Mouse (Mus musculus) forebrain, embryonic 11.5 days (tissue): ENCODE measurements around the gene Mrtfa. TPM values are rescaled to one million over a fixed set of nuclear protein-coding genes. Genes with fewer than 3 reads are reported as not detected.

Source experiments
- ATAC-seq: fragments of 200-750 bp; cut with Nextera tagmentation; replicated peaks from 2 replicates; pipeline ENCODE4 v1.8.0; 2017; ENCODE audit warnings: moderate TSS enrichment; ENCODE audit not compliant: low FRiP score
- DNase-seq: peaks from one replicate; pipeline ENCODE4 v3.0.0-alpha.2; 2017; ENCODE audit warnings: low spot score
- H3K27ac ChIP-seq: fragments of 300-500 bp; sonication (generic); 2 replicates; pipeline ENCODE4 v1.5.1; 2014; ENCODE audit warnings: low read depth, low read length
- H3K27me3 ChIP-seq: fragments of 300-500 bp; sonication (generic); 2 replicates; pipeline ENCODE4 v1.6.1; 2014; ENCODE audit warnings: mild to moderate bottlenecking, low read length, mixed read lengths; ENCODE audit not compliant: control insufficient read depth, insufficient read depth
- H3K36me3 ChIP-seq: fragments of 300-500 bp; sonication (generic); 2 replicates; pipeline ENCODE4 v1.6.1; 2014; ENCODE audit warnings: mild to moderate bottlenecking, low read length, moderate library complexity, mixed read lengths; ENCODE audit not compliant: control insufficient read depth, insufficient read depth
- H3K4me1 ChIP-seq: fragments of 300-500 bp; sonication (generic); replicated peaks from 2 replicates; pipeline ENCODE4 v1.6.1; 2014; ENCODE audit warnings: low read length, mixed read lengths; ENCODE audit not compliant: control insufficient read depth, insufficient read depth
- H3K4me2 ChIP-seq: fragments of 300-500 bp; sonication (generic); 2 replicates; pipeline ENCODE4 v1.6.1; 2014; ENCODE audit warnings: low read depth, mild to moderate bottlenecking, low read length, moderate library complexity, mixed read lengths; ENCODE audit not compliant: severe bottlenecking
- H3K4me3 ChIP-seq: fragments of 300-500 bp; sonication (generic); 2 replicates; pipeline ENCODE4 v1.5.1; 2014; ENCODE audit warnings: low read depth, low read length
- H3K9ac ChIP-seq: fragments of 300-500 bp; sonication (generic); 2 replicates; pipeline ENCODE4 v1.6.1; 2014; ENCODE audit warnings: low read length
- H3K9me3 ChIP-seq: fragments of 300-500 bp; sonication (generic); 2 replicates; pipeline ENCODE4 v1.6.1; 2016; ENCODE audit warnings: low read length, mixed read lengths; ENCODE audit not compliant: control insufficient read depth
- WGBS: fragments of 180-500 bp; shearing (Covaris S2); extraction: QIAGEN DNeasy Blood & Tissue Kit; methylation state at CpG from one replicate; pipeline ENCODE4 v1.1.7; 2014; 5-methylcytosine and 5-hydroxymethylcytosine counted together
- polyA plus RNA-seq: library from polyadenylated mRNA; unstranded; fragments of >200 nt; fragmentation: Nextera tagmentation; extraction: Ambion mirVana; gene quantifications from 2 replicates; pipeline ENCODE4 v1.2.1, GENCODE M21; 2014

The Mrtfa gene
- polyA plus RNA-seq, 1 experiment from 2014 or later, result 30.5 TPM

GRCm38 (mm10) chr15:81013186-81013585 is 177.4 kb downstream of the Mrtfa start:
- ATAC-seq, result no peak
- DNase-seq, result no peak
- no peak overlapping the region for H3K27ac ChIP-seq
- no peak overlapping the region for H3K4me2 ChIP-seq
- no peaks in the 10 kb centered on the region for H3K9me3 ChIP-seq
- H3K9ac ChIP-seq, result no peak overlapping the region
- H3K4me1 ChIP-seq, result no peaks in the 10 kb centered on the region
- H3K36me3 ChIP-seq, result peaks cover 4% of the 10 kb centered on the region; the same call in 1 of the 2 replicates
- H3K27me3 ChIP-seq, result no peaks in the 10 kb centered on the region
- WGBS, result 93% methylated on average over 7 of the region's 7 CpGs
- no peak overlapping the region for H3K4me3 ChIP-seq

- 92% methylated on average over 4 of the region's 4 CpGs for WGBS
- no peaks in the 10 kb centered on the region for H3K4me1 ChIP-seq
- peaks cover 4% of the 10 kb centered on the region; the same call in 1 of the 2 replicates for H3K36me3 ChIP-seq
- H3K4me3 ChIP-seq, result no peak overlapping the region
- no peak overlapping the region for H3K9ac ChIP-seq
- no peak for ATAC-seq
- no peaks in the 10 kb centered on the region for H3K27me3 ChIP-seq
- H3K27ac ChIP-seq, result no peak overlapping the region
- no peak overlapping the region for H3K4me2 ChIP-seq
- DNase-seq, result no peak
- H3K9me3 ChIP-seq, result no peaks in the 10 kb centered on the region
Observed at GRCm38 (mm10) chr15:81012359-81012758, 178.2 kb downstream of the Mrtfa start.

- 75% methylated on average over 3 of the region's 3 CpGs for WGBS
- H3K36me3 ChIP-seq, result peaks cover 4% of the 10 kb centered on the region; the same call in 1 of the 2 replicates
Observed at GRCm38 (mm10) chr15:81011523-81011922, 179.0 kb downstream of the Mrtfa start.

GRCm38 (mm10) chr15:81010114-81010513 is 180.4 kb downstream of the Mrtfa start:
- Histone ChIP-seq H3K9me3 (no peaks in the 10 kb centered on the region), H3K4me3 (no peak overlapping the region), H3K27me3 (no peaks in the 10 kb centered on the region), H3K9ac (no peak overlapping the region), H3K4me2 (no peak overlapping the region), H3K4me1 (no peaks in the 10 kb centered on the region), H3K27ac (no peak overlapping the region), H3K36me3 (peaks cover 4% of the 10 kb centered on the region; the same call in 1 of the 2 replicates)
- 87% methylated on average over 7 of the region's 7 CpGs for WGBS
- DNase-seq (no peak), ATAC-seq (no peak)

More at GRCm38 (mm10) chr15:81011523-81011922, 179.0 kb downstream of the Mrtfa start:
- Histone ChIP-seq H3K4me1 (no peaks in the 10 kb centered on the region), H3K4me2 (no peak overlapping the region), H3K9me3 (no peaks in the 10 kb centered on the region), H3K9ac (no peak overlapping the region), H3K4me3 (no peak overlapping the region), H3K27ac (no peak overlapping the region), H3K27me3 (no peaks in the 10 kb centered on the region)
- ATAC-seq (no peak), DNase-seq (no peak)

GRCm38 (mm10) chr15:81008689-81009123 is 181.9 kb downstream of the Mrtfa start:
- DNase-seq (no peak), ATAC-seq (no peak)
- Histone ChIP-seq H3K4me1 (no peaks in the 10 kb centered on the region), H3K4me3 (no peak overlapping the region), H3K9me3 (no peaks in the 10 kb centered on the region), H3K4me2 (no peak overlapping the region), H3K36me3 (peaks cover 4% of the 10 kb centered on the region; the same call in 1 of the 2 replicates), H3K27ac (no peak overlapping the region), H3K9ac (no peak overlapping the region), H3K27me3 (no peaks in the 10 kb centered on the region)
- 59% methylated on average over 10 of the region's 10 CpGs for whole genome bisulfite sequencing

GRCm38 (mm10) chr15:81007905-81008304 is 182.7 kb downstream of the Mrtfa start:
- ATAC-seq (no peak), DNase-seq (no peak)
- Histone ChIP-seq H3K36me3 (no peaks in the 10 kb centered on the region), H3K4me2 (no peak overlapping the region), H3K9me3 (no peaks in the 10 kb centered on the region), H3K27ac (no peak overlapping the region), H3K9ac (no peak overlapping the region), H3K4me1 (no peaks in the 10 kb centered on the region), H3K27me3 (no peaks in the 10 kb centered on the region), H3K4me3 (no peak overlapping the region)
- 90% methylated on average over 8 of the region's 8 CpGs for WGBS

- Histone ChIP-seq H3K27ac (no peak overlapping the region), H3K4me3 (no peak overlapping the region), H3K9me3 (no peaks in the 10 kb centered on the region), H3K9ac (no peak overlapping the region), H3K27me3 (no peaks in the 10 kb centered on the region), H3K4me2 (no peak overlapping the region), H3K36me3 (no peaks in the 10 kb centered on the region), H3K4me1 (no peaks in the 10 kb centered on the region)
- DNase-seq, result no peak
- ATAC-seq, result no peak
- 95% methylated on average over 9 of the region's 9 CpGs for WGBS
Observed at GRCm38 (mm10) chr15:81007339-81007738, 183.2 kb downstream of the Mrtfa start.

- no peak for DNase-seq
- H3K27me3 ChIP-seq, result no peaks in the 10 kb centered on the region
- no peak overlapping the region for H3K4me2 ChIP-seq
- H3K27ac ChIP-seq, result no peak overlapping the region
- WGBS, result 86% methylated on average over 10 of the region's 10 CpGs
- H3K36me3 ChIP-seq, result no peaks in the 10 kb centered on the region
- H3K9me3 ChIP-seq, result no peaks in the 10 kb centered on the region
- no peak for ATAC-seq
- H3K4me1 ChIP-seq, result no peaks in the 10 kb centered on the region
- no peak overlapping the region for H3K9ac ChIP-seq
- no peak overlapping the region for H3K4me3 ChIP-seq
Observed at GRCm38 (mm10) chr15:81006127-81006735, 184.3 kb downstream of the Mrtfa start.
